Mouse (Mus musculus) hindbrain, embryonic 14.5 days (tissue): ENCODE measurements around the gene Patj. TPM values are rescaled to one million over a fixed set of nuclear protein-coding genes. Genes with fewer than 3 reads are reported as not detected.

ENCODE experiments used
- ATAC-seq: fragments of 200-750 bp; cut with Nextera tagmentation; 2 replicates; pipeline ENCODE4 v1.8.0; 2017; ENCODE audit warnings: moderate number of reproducible peaks, mild to moderate bottlenecking, moderate TSS enrichment, moderate library complexity; ENCODE audit not compliant: low FRiP score
- DNase-seq: peaks from one replicate; pipeline ENCODE4 v3.0.0-alpha.2; 2015; ENCODE audit warnings: low spot score
- H3K27ac ChIP-seq: fragments of 300-500 bp; sonication (generic); 2 replicates; pipeline ENCODE4 v1.5.1; 2014; ENCODE audit warnings: mild to moderate bottlenecking, moderate library complexity
- H3K27me3 ChIP-seq: fragments of 300-500 bp; sonication (generic); 2 replicates; pipeline ENCODE4 v1.6.1; 2014; ENCODE audit warnings: mild to moderate bottlenecking, low read length, mixed read lengths; ENCODE audit not compliant: control insufficient read depth, insufficient read depth
- H3K36me3 ChIP-seq: fragments of 300-500 bp; sonication (generic); replicated peaks from 2 replicates; pipeline ENCODE4 v1.6.1; 2014; ENCODE audit not compliant: control insufficient read depth, insufficient read depth
- H3K4me1 ChIP-seq: fragments of 300-500 bp; sonication (generic); replicated peaks from 2 replicates; pipeline ENCODE4 v1.6.1; 2014; ENCODE audit warnings: antibody characterized with exemption, low read length, mixed read lengths; ENCODE audit not compliant: control insufficient read depth, insufficient read depth
- H3K4me2 ChIP-seq: fragments of 300-500 bp; sonication (generic); replicated peaks from 2 replicates; pipeline ENCODE4 v1.6.1; 2014; ENCODE audit warnings: mild to moderate bottlenecking, moderate library complexity
- H3K4me3 ChIP-seq: fragments of 300-500 bp; sonication (generic); replicated peaks from 2 replicates; pipeline ENCODE4 v1.5.1; 2014; ENCODE audit warnings: mild to moderate bottlenecking, low read length
- H3K9ac ChIP-seq: fragments of 300-500 bp; sonication (generic); 2 replicates; pipeline ENCODE4 v1.6.1; 2014
- H3K9me3 ChIP-seq: fragments of 300-500 bp; sonication (generic); 2 replicates; pipeline ENCODE4 v1.6.1; 2016; ENCODE audit warnings: low read length; ENCODE audit not compliant: control insufficient read depth
- WGBS: fragments of 180-500 bp; shearing (Covaris S2); extraction: QIAGEN DNeasy Blood & Tissue Kit; methylation state at CpG from one replicate; pipeline ENCODE4 v1.1.7; 2014; 5-methylcytosine and 5-hydroxymethylcytosine counted together
- polyA plus RNA-seq: library from polyadenylated mRNA; unstranded; fragments of >200 nt; fragmentation: Nextera tagmentation; extraction: Ambion mirVana; gene quantifications from 2 replicates; pipeline ENCODE4 v1.2.1, GENCODE M21; 2014

Gene Patj
- polyA plus RNA-seq, 1 experiment from 2014 or later = 8.0 TPM

- Histone ChIP-seq H3K4me3 (peak overlapping the region; percentile 27), H3K4me2 (peak overlapping the region; percentile 53), H3K27me3 (peaks cover 34% of the 10 kb centered on the region), H3K36me3 (no peaks in the 10 kb centered on the region), H3K9me3 (no peaks in the 10 kb centered on the region), H3K27ac (no peak overlapping the region), H3K4me1 (peaks cover 17% of the 10 kb centered on the region; the same call in 1 of the 2 replicates), H3K9ac (no peak overlapping the region)
- 3% methylated on average over 21 of the region's 21 CpGs for WGBS
- no peak for ATAC-seq
- no peak for DNase-seq
These were observed 331.8 kb downstream of the Patj start for GRCm38 (mm10) chr4:98727295-98727958.

GRCm38 (mm10) chr4:98727959-98728347, 332.4 kb downstream of the Patj start:
- no peaks in the 10 kb centered on the region for H3K36me3 ChIP-seq
- peaks cover 34% of the 10 kb centered on the region for H3K27me3 ChIP-seq
- H3K27ac ChIP-seq = no peak overlapping the region
- H3K9ac ChIP-seq = no peak overlapping the region
- H3K4me2 ChIP-seq = peak overlapping the region; percentile 53
- DNase-seq (no peak), ATAC-seq (no peak)
- peak overlapping the region; percentile 11; the same call in 1 of the 2 replicates for H3K4me3 ChIP-seq
- WGBS = 2% methylated on average over 10 of the region's 10 CpGs
- peaks cover 17% of the 10 kb centered on the region; the same call in 1 of the 2 replicates for H3K4me1 ChIP-seq
- no peaks in the 10 kb centered on the region for H3K9me3 ChIP-seq

- Histone ChIP-seq H3K9ac (no peak overlapping the region), H3K4me2 (no peak overlapping the region), H3K36me3 (no peaks in the 10 kb centered on the region), H3K4me3 (no peak overlapping the region), H3K9me3 (no peaks in the 10 kb centered on the region), H3K27ac (no peak overlapping the region), H3K4me1 (peaks cover 17% of the 10 kb centered on the region; the same call in 1 of the 2 replicates), H3K27me3 (peaks cover 34% of the 10 kb centered on the region)
- 62% methylated on average over 7 of the region's 7 CpGs for WGBS
- DNase-seq = no peak
- ATAC-seq = no peak
These were observed 333.1 kb downstream of the Patj start for GRCm38 (mm10) chr4:98728716-98729115.

- WGBS = 93% methylated on average over 16 of the region's 16 CpGs
These were observed 338.1 kb downstream of the Patj start for GRCm38 (mm10) chr4:98733660-98734059.

GRCm38 (mm10) chr4:98739753-98740152, 344.2 kb downstream of the Patj start:
- H3K9ac ChIP-seq = no peak overlapping the region
- peak; percentile 59 for DNase-seq
- H3K4me2 ChIP-seq = no peak overlapping the region
- 29% methylated on average over 2 of the region's 2 CpGs for WGBS
- H3K4me3 ChIP-seq = no peak overlapping the region
- no peaks in the 10 kb centered on the region for H3K4me1 ChIP-seq
- H3K9me3 ChIP-seq = no peaks in the 10 kb centered on the region
- no peaks in the 10 kb centered on the region for H3K27me3 ChIP-seq
- ATAC-seq = no peak
- H3K36me3 ChIP-seq = no peaks in the 10 kb centered on the region
- no peak overlapping the region for H3K27ac ChIP-seq

More at GRCm38 (mm10) chr4:98733660-98734059, 338.1 kb downstream of the Patj start:
- no peaks in the 10 kb centered on the region for H3K9me3 ChIP-seq
- no peak overlapping the region for H3K4me3 ChIP-seq
- peaks cover 5% of the 10 kb centered on the region for H3K27me3 ChIP-seq
- H3K36me3 ChIP-seq = no peaks in the 10 kb centered on the region
- no peaks in the 10 kb centered on the region for H3K4me1 ChIP-seq
- H3K9ac ChIP-seq = no peak overlapping the region
- ATAC-seq (no peak), DNase-seq (no peak)
- H3K27ac ChIP-seq = no peak overlapping the region
- no peak overlapping the region for H3K4me2 ChIP-seq

- Histone ChIP-seq H3K4me2 (no peak overlapping the region), H3K36me3 (no peaks in the 10 kb centered on the region), H3K4me3 (no peak overlapping the region), H3K4me1 (no peaks in the 10 kb centered on the region), H3K27ac (no peak overlapping the region), H3K27me3 (no peaks in the 10 kb centered on the region), H3K9ac (no peak overlapping the region), H3K9me3 (no peaks in the 10 kb centered on the region)
- ATAC-seq = no peak
- DNase-seq = no peak
- 70% methylated on average over 3 of the region's 3 CpGs for WGBS
These were observed 347.8 kb downstream of the Patj start for GRCm38 (mm10) chr4:98743209-98743905.

GRCm38 (mm10) chr4:98743906-98744210, 348.3 kb downstream of the Patj start:
- WGBS = 20% methylated on average over 7 of the region's 7 CpGs
- no peak overlapping the region for H3K4me3 ChIP-seq
- ATAC-seq (no peak), DNase-seq (no peak)
- H3K27ac ChIP-seq = no peak overlapping the region
- no peak overlapping the region for H3K4me2 ChIP-seq
- no peaks in the 10 kb centered on the region for H3K4me1 ChIP-seq
- H3K27me3 ChIP-seq = no peaks in the 10 kb centered on the region
- H3K9me3 ChIP-seq = no peaks in the 10 kb centered on the region
- H3K36me3 ChIP-seq = no peaks in the 10 kb centered on the region
- H3K9ac ChIP-seq = no peak overlapping the region

- Histone ChIP-seq H3K9me3 (no peaks in the 10 kb centered on the region), H3K4me2 (no peak overlapping the region), H3K36me3 (no peaks in the 10 kb centered on the region), H3K27ac (no peak overlapping the region), H3K4me3 (no peak overlapping the region), H3K4me1 (0 out of 2 replicates have a peak, but pooled peaks cover 5% of the 10 kb centered on the region), H3K27me3 (no peaks in the 10 kb centered on the region), H3K9ac (no peak overlapping the region)
- no peak for ATAC-seq
- 69% methylated on average over 4 of the region's 4 CpGs for WGBS
- no peak for DNase-seq
These were observed 358.9 kb downstream of the Patj start for GRCm38 (mm10) chr4:98754456-98754855.

GRCm38 (mm10) chr4:98756141-98756540, 360.6 kb downstream of the Patj start:
- no peak overlapping the region for H3K4me2 ChIP-seq
- H3K4me3 ChIP-seq = no peak overlapping the region
- H3K27ac ChIP-seq = no peak overlapping the region
- H3K36me3 ChIP-seq = no peaks in the 10 kb centered on the region
- H3K27me3 ChIP-seq = no peaks in the 10 kb centered on the region
- ATAC-seq = no peak
- 22% methylated on average over 11 of the region's 11 CpGs for WGBS
- no peak for DNase-seq
- H3K4me1 ChIP-seq = 0 out of 2 replicates have a peak, but pooled peaks cover 5% of the 10 kb centered on the region
- H3K9me3 ChIP-seq = no peaks in the 10 kb centered on the region
- no peak overlapping the region for H3K9ac ChIP-seq
